Mouse (Mus musculus) limb, embryonic 14.5 days (tissue): ENCODE data around the gene Aldh3a2. TPM values are rescaled to one million over a fixed set of nuclear protein-coding genes. Genes with fewer than 3 reads are reported as not detected.

Experiments used
- ATAC-seq: fragments of 200-750 bp; cut with Nextera tagmentation; 2 replicates; pipeline ENCODE4 v1.8.0; 2017; ENCODE audit warnings: low read depth, moderate number of reproducible peaks, moderate TSS enrichment; ENCODE audit not compliant: low FRiP score
- DNase-seq: peaks from one replicate; pipeline ENCODE4 v3.0.0-alpha.2; 2015; ENCODE audit warnings: low spot score
- H3K27ac ChIP-seq: fragments of 300-500 bp; sonication (generic); replicated peaks from 2 replicates; pipeline ENCODE4 v1.5.1; 2014; ENCODE audit warnings: low read depth, mild to moderate bottlenecking, low read length, moderate library complexity, mixed read lengths
- H3K27me3 ChIP-seq: fragments of 300-500 bp; sonication (generic); 2 replicates; pipeline ENCODE4 v1.6.1; 2014; ENCODE audit warnings: low read length, mixed read lengths; ENCODE audit not compliant: control insufficient read depth, insufficient read depth
- H3K36me3 ChIP-seq: fragments of 300-500 bp; sonication (generic); 2 replicates; pipeline ENCODE4 v1.6.1; 2014; ENCODE audit warnings: mild to moderate bottlenecking, low read length, moderate library complexity, mixed read lengths; ENCODE audit not compliant: control insufficient read depth, insufficient read depth
- H3K4me1 ChIP-seq: fragments of 300-500 bp; sonication (generic); 2 replicates; pipeline ENCODE4 v1.6.1; 2014; ENCODE audit warnings: antibody characterized with exemption, low read length, mixed read lengths; ENCODE audit not compliant: control insufficient read depth, insufficient read depth
- H3K4me2 ChIP-seq: fragments of 300-500 bp; sonication (generic); replicated peaks from 2 replicates; pipeline ENCODE4 v1.6.1; 2014; ENCODE audit warnings: low read depth, mild to moderate bottlenecking, low read length, moderate library complexity; ENCODE audit not compliant: severe bottlenecking
- H3K4me3 ChIP-seq: fragments of 300-500 bp; sonication (generic); replicated peaks from 2 replicates; pipeline ENCODE4 v1.5.1; 2014; ENCODE audit warnings: low read length
- H3K9ac ChIP-seq: fragments of 300-500 bp; sonication (generic); 2 replicates; pipeline ENCODE4 v1.6.1; 2014; ENCODE audit warnings: mild to moderate bottlenecking, low read depth, low read length, moderate library complexity; ENCODE audit not compliant: severe bottlenecking
- H3K9me3 ChIP-seq: fragments of 300-500 bp; sonication (generic); 2 replicates; pipeline ENCODE4 v1.6.1; 2016; ENCODE audit warnings: low read length; ENCODE audit not compliant: control insufficient read depth
- POLR2A ChIP-seq: fragments of 200-500 bp; IDR thresholded peaks from 2 replicates; pipeline ENCODE4 v1.8.0; 2012; ENCODE audit warnings: inconsistent platforms, mild to moderate bottlenecking, moderate library complexity, borderline replicate concordance; ENCODE audit not compliant: insufficient read depth, insufficient read length; ENCODE audit errors: extremely low read depth
- WGBS: fragments of 180-500 bp; shearing (Covaris S2); extraction: QIAGEN DNeasy Blood & Tissue Kit; methylation state at CpG from one replicate; pipeline ENCODE4 v1.1.7; 2014; 5-methylcytosine and 5-hydroxymethylcytosine counted together
- polyA plus RNA-seq, 2 experiments: library from polyadenylated mRNA; depleted of rRNA in 1 of 2; stranded (reverse) in 1 of 2; unstranded in 1 of 2; fragments of >200 nt; fragmentation: Nextera tagmentation in 1 of 2; extraction: Ambion mirVana in 1 of 2; gene quantifications; 2 replicates each; pipeline versions ENCODE4 v1.2.1 to v1.2.3; 2012 to 2014

Gene Aldh3a2
- polyA plus RNA-seq, 2 experiments, result 33.5 to 35.5 TPM

GRCm38 (mm10) chr11:61274421-61274820, 7.2 kb upstream of the Aldh3a2 start:
- H3K27me3 ChIP-seq, result no peaks in the 10 kb centered on the region

GRCm38 (mm10) chr11:61273928-61274327, 6.7 kb upstream of the Aldh3a2 start:
- Histone ChIP-seq H3K9ac (no peak overlapping the region), H3K36me3 (no peaks in the 10 kb centered on the region), H3K27ac (no peak overlapping the region), H3K4me1 (no peaks in the 10 kb centered on the region; the same call in 1 of the 2 replicates), H3K4me3 (no peak overlapping the region), H3K9me3 (no peaks in the 10 kb centered on the region), H3K4me2 (no peak overlapping the region), H3K27me3 (no peaks in the 10 kb centered on the region)
- DNase-seq (no peak), ATAC-seq (no peak)
- 84% methylated on average over 2 of the region's 2 CpGs for WGBS
- TF ChIP-seq POLR2A, result no peak

More at GRCm38 (mm10) chr11:61274421-61274820, 7.2 kb upstream of the Aldh3a2 start:
- no peak for ATAC-seq
- WGBS, result 76% methylated on average over 1 of the region's 1 CpGs
- no peaks in the 10 kb centered on the region for H3K36me3 ChIP-seq
- no peak overlapping the region for H3K27ac ChIP-seq
- H3K4me3 ChIP-seq, result no peak overlapping the region
- DNase-seq, result no peak
- H3K4me2 ChIP-seq, result no peak overlapping the region
- TF ChIP-seq POLR2A, result no peak
- no peaks in the 10 kb centered on the region; the same call in 1 of the 2 replicates for H3K4me1 ChIP-seq
- no peak overlapping the region for H3K9ac ChIP-seq
- H3K9me3 ChIP-seq, result no peaks in the 10 kb centered on the region

GRCm38 (mm10) chr11:61271612-61272011, 4.3 kb upstream of the Aldh3a2 start:
- Histone ChIP-seq H3K4me2 (no peak overlapping the region), H3K4me3 (no peak overlapping the region), H3K9ac (no peak overlapping the region), H3K36me3 (no peaks in the 10 kb centered on the region), H3K27me3 (no peaks in the 10 kb centered on the region), H3K9me3 (no peaks in the 10 kb centered on the region), H3K27ac (no peak overlapping the region), H3K4me1 (no peaks in the 10 kb centered on the region; the same call in 1 of the 2 replicates)
- no peak for TF ChIP-seq POLR2A
- DNase-seq (no peak), ATAC-seq (no peak)

- no peak for ATAC-seq
- no peak for TF ChIP-seq POLR2A
These were observed 3.1 kb upstream of the Aldh3a2 start for GRCm38 (mm10) chr11:61270406-61270805.

GRCm38 (mm10) chr11:61268626-61269349, 1.5 kb upstream of the Aldh3a2 start:
- H3K27me3 ChIP-seq, result no peaks in the 10 kb centered on the region
- no peak for TF ChIP-seq POLR2A
- WGBS, result 91% methylated on average over 6 of the region's 6 CpGs
- ATAC-seq, result no peak
- H3K4me1 ChIP-seq, result peaks cover 7% of the 10 kb centered on the region
- no peaks in the 10 kb centered on the region for H3K9me3 ChIP-seq
- H3K36me3 ChIP-seq, result peaks cover 12% of the 10 kb centered on the region; the same call in 1 of the 2 replicates
- no peak overlapping the region for H3K4me3 ChIP-seq
- H3K4me2 ChIP-seq, result no peak overlapping the region
- DNase-seq, result no peak
- H3K27ac ChIP-seq, result no peak overlapping the region
- no peak overlapping the region for H3K9ac ChIP-seq

More at GRCm38 (mm10) chr11:61270406-61270805, 3.1 kb upstream of the Aldh3a2 start:
- H3K4me1 ChIP-seq, result peaks cover 7% of the 10 kb centered on the region
- H3K4me2 ChIP-seq, result no peak overlapping the region
- WGBS, result 72% methylated on average over 5 of the region's 5 CpGs
- no peak overlapping the region for H3K27ac ChIP-seq
- H3K4me3 ChIP-seq, result no peak overlapping the region
- H3K9me3 ChIP-seq, result no peaks in the 10 kb centered on the region
- H3K27me3 ChIP-seq, result no peaks in the 10 kb centered on the region
- DNase-seq, result no peak
- H3K9ac ChIP-seq, result no peak overlapping the region
- no peaks in the 10 kb centered on the region for H3K36me3 ChIP-seq
